Mouse (Mus musculus): ENCODE data around the gene Abca17. TPM values are rescaled to one million over a fixed set of nuclear protein-coding genes. Genes with fewer than 3 reads are reported as not detected.
A peak's percentile ranks its signal among the peaks of the same experiment; 100 is the strongest.

The Abca17 gene
- polyA plus RNA-seq, 1 experiment = 21.1 TPM

DNA sequence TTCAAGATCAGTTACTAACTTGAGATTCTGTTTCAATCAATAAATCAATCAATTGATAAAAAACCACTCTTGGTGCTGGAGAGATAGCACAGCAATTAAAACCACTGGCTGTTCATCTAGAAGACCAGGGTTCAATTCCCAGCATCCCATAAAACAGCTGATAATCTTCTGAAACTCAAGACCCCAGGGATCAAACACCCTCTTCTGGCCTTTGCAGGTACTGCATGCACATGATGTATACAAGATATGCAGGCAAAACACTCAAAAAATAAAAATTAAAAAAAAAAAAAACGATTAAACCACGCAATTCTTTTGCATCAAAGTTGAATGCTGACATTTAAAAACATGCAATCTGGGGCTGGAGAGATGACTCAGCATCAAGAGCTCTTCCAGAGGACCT is 102.2 kb downstream of the Abca17 start:
- H3K27me3 ChIP-seq (ENCODE audit: control insufficient read depth, insufficient read depth, low read length) = no peaks in the 10 kb centered on the region
- H3K27ac ChIP-seq (ENCODE audit: control insufficient read depth, insufficient read depth, low read depth, low read length) = no peak overlapping the region
- no peaks in the 10 kb centered on the region for H3K36me3 ChIP-seq (ENCODE audit: control insufficient read depth, insufficient read depth, low read length)
- TF ChIP-seq CTCF (IDR thresholded peaks at IDR 0.05; ENCODE audit: control insufficient read depth, insufficient read depth, insufficient replicate concordance, low read depth, low read length) (no peak), POLR2A (IDR thresholded peaks at IDR 0.05; ENCODE audit: control insufficient read depth, low read depth, low read length) (no peak)
- no peak overlapping the region for H3K4me3 ChIP-seq (ENCODE audit: control insufficient read depth, low read depth, low read length)
- H3K4me1 ChIP-seq (ENCODE audit: control insufficient read depth, insufficient read depth, low read length) = peaks cover 11% of the 10 kb centered on the region

DNA sequence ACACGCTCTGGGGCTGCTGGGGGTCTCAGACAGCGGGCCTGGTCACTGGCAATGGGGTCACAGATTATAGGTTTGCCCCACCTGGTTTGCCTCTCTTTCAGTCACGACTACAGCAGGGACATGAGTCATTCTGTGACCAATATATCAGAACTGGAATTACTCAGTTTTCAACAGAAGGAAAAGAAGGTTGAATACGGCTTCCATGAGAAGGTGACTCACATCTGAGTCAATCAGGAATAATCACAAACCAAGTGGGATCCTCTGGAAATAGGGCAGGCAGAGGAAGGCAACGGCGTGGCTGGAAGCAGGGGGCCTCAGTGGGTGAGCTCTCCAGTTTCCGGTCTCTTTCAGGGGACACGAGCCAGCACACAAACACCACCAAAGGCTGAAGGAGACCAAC is 106.8 kb downstream of the Abca17 start:
- H3K27ac ChIP-seq (ENCODE audit: control insufficient read depth, insufficient read depth, low read depth, low read length) = no peak overlapping the region
- no peak overlapping the region for H3K4me3 ChIP-seq (ENCODE audit: control insufficient read depth, low read depth, low read length)

DNA sequence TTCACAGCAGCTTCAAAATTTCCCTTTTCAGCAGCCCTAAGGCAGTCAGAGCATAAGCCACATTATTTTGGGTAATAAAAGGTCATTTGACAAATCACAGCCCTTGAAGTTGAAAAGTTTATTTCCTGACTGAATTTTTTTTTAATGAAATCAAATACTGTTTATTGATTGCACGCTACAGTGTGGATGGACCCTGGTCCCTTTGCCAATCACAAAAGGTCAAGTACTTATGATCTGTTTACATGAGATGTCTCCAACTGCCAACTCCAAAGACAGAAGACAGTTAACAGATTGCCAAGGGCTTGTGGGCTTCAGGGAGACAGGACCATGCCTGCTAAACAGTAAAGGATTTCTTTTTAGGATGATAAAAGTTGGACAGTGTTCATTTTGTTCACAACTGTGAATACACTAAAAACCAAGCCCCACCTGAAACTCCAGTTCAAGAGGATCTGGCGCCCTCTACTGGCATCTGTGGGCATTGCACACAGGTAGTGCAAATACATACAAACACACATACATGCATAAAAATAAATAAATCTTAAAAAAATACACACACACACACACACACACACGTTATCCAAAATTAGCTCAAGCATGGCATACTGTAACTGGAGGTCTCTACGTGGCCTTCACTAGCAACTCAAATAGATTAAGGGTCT is 107.4 kb downstream of the Abca17 start:
- no peaks in the 10 kb centered on the region for H3K36me3 ChIP-seq (ENCODE audit: control insufficient read depth, insufficient read depth, low read length)
- TF ChIP-seq CTCF (IDR thresholded peaks at IDR 0.05; ENCODE audit: control insufficient read depth, insufficient read depth, insufficient replicate concordance, low read depth, low read length) (peak; percentile 56; the same call in 1 of the 2 replicates), POLR2A (IDR thresholded peaks at IDR 0.05; ENCODE audit: control insufficient read depth, low read depth, low read length) (no peak)
- no peaks in the 10 kb centered on the region for H3K4me1 ChIP-seq (ENCODE audit: control insufficient read depth, insufficient read depth, low read length)
- H3K27me3 ChIP-seq (ENCODE audit: control insufficient read depth, insufficient read depth, low read length) = no peaks in the 10 kb centered on the region
- H3K4me3 ChIP-seq (ENCODE audit: control insufficient read depth, low read depth, low read length) = no peak overlapping the region
- H3K27ac ChIP-seq (ENCODE audit: control insufficient read depth, insufficient read depth, low read depth, low read length) = no peak overlapping the region

More for the DNA sequence above, 106.8 kb downstream of the Abca17 start:
- TF ChIP-seq CTCF (IDR thresholded peaks at IDR 0.05; ENCODE audit: control insufficient read depth, insufficient read depth, insufficient replicate concordance, low read depth, low read length) = no peak
- TF ChIP-seq POLR2A (IDR thresholded peaks at IDR 0.05; ENCODE audit: control insufficient read depth, low read depth, low read length) = no peak
- Histone ChIP-seq H3K27me3 (ENCODE audit: control insufficient read depth, insufficient read depth, low read length) (no peaks in the 10 kb centered on the region), H3K36me3 (ENCODE audit: control insufficient read depth, insufficient read depth, low read length) (no peaks in the 10 kb centered on the region), H3K4me1 (ENCODE audit: control insufficient read depth, insufficient read depth, low read length) (no peaks in the 10 kb centered on the region)

DNA sequence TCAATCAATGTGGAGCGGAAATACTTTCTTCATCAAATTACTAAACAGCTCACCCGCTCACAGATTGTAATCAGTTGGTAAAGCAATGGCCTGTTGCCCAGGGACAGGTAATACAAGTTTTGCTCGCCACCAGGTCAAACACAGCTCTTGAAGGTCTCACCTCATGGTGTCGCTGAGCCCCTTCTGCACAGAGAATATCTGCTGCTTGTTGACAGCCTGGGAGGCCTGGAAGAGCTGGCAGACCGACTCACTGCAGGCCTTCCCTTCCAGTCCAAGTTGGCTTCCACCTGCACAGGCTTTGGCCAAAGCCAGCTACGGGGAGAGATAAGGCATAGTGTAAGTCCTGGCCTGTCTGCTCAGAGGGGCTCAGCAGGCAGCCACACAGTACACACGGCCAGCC is 113.9 kb downstream of the Abca17 start:
- TF ChIP-seq CTCF (IDR thresholded peaks at IDR 0.05; ENCODE audit: control insufficient read depth, insufficient read depth, insufficient replicate concordance, low read depth, low read length) (no peak), POLR2A (IDR thresholded peaks at IDR 0.05; ENCODE audit: control insufficient read depth, low read depth, low read length) (no peak)
- Histone ChIP-seq H3K27ac (ENCODE audit: control insufficient read depth, insufficient read depth, low read depth, low read length) (no peak overlapping the region), H3K36me3 (ENCODE audit: control insufficient read depth, insufficient read depth, low read length) (no peaks in the 10 kb centered on the region), H3K4me3 (ENCODE audit: control insufficient read depth, low read depth, low read length) (no peak overlapping the region), H3K27me3 (ENCODE audit: control insufficient read depth, insufficient read depth, low read length) (no peaks in the 10 kb centered on the region), H3K4me1 (ENCODE audit: control insufficient read depth, insufficient read depth, low read length) (no peaks in the 10 kb centered on the region)

DNA sequence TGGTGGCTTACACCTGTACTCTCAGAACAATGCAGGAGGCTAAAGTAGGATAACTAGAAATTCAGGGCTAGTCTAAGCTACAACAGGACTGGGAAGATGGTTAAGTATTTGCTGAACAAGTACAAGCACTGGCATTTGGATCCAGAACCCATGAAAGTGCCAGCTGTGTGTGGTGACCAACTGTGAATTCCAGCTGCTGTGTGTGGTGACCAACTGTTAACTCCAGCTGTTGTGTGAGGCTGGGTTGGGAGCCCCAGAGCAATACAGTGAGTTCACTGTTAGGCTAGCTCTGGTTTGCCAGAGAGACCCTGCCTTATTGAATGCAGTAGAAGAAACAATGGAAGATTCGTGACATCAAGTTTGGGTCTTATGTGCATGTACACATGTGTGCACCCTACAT is 114.4 kb downstream of the Abca17 start:
- Histone ChIP-seq H3K36me3 (ENCODE audit: control insufficient read depth, insufficient read depth, low read length) (no peaks in the 10 kb centered on the region), H3K27me3 (ENCODE audit: control insufficient read depth, insufficient read depth, low read length) (no peaks in the 10 kb centered on the region), H3K4me3 (ENCODE audit: control insufficient read depth, low read depth, low read length) (no peak overlapping the region), H3K4me1 (ENCODE audit: control insufficient read depth, insufficient read depth, low read length) (no peaks in the 10 kb centered on the region), H3K27ac (ENCODE audit: control insufficient read depth, insufficient read depth, low read depth, low read length) (no peak overlapping the region)
- TF ChIP-seq CTCF (IDR thresholded peaks at IDR 0.05; ENCODE audit: control insufficient read depth, insufficient read depth, insufficient replicate concordance, low read depth, low read length) = no peak
- TF ChIP-seq POLR2A (IDR thresholded peaks at IDR 0.05; ENCODE audit: control insufficient read depth, low read depth, low read length) = no peak

DNA sequence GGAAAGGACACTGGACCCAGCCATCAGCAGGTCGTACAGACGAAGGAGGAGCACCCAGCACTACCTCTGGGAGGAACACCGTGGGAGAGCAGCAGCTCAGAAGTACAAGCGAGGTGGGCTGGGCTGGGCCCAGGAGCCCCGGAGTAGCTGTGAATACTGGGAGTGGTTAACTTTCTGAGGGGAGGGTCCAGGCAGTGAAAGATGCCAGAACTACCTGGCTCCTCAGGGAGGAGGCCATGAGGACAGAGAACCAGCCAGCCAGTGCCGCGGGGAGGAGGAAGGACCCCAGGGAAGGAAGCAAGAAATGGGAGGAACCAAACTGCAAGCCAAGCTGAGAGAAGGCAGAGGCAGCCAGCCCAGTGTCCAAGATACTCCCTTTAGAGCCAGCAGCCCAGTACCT is 122.9 kb downstream of the Abca17 start:
- no peaks in the 10 kb centered on the region for H3K27me3 ChIP-seq (ENCODE audit: control insufficient read depth, insufficient read depth, low read length)
- H3K4me1 ChIP-seq (ENCODE audit: control insufficient read depth, insufficient read depth, low read length) = no peaks in the 10 kb centered on the region
- no peak overlapping the region for H3K4me3 ChIP-seq (ENCODE audit: control insufficient read depth, low read depth, low read length)
- H3K36me3 ChIP-seq (ENCODE audit: control insufficient read depth, insufficient read depth, low read length) = no peaks in the 10 kb centered on the region
- no peak for TF ChIP-seq CTCF (IDR thresholded peaks at IDR 0.05; ENCODE audit: control insufficient read depth, insufficient read depth, insufficient replicate concordance, low read depth, low read length)
- TF ChIP-seq POLR2A (IDR thresholded peaks at IDR 0.05; ENCODE audit: control insufficient read depth, low read depth, low read length) = no peak
- no peak overlapping the region for H3K27ac ChIP-seq (ENCODE audit: control insufficient read depth, insufficient read depth, low read depth, low read length)

DNA sequence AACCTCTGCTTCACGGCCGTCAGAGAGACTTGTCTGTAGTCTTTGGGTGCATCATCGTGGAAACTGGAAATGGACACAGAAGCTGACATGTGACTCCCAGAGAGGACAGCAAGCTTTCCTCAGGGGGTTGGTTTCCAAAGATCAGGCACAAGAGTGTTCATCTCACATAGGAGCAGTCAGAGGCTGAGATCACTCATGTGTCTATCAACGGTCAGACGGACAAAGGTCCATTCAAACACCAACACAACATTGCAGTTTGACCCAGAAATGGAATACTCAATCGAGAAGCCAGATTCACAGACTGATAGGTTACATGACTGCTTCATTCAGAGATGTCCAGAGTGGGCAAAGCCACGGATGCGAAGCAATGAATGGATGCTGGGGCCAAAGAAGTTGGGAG is 124.1 kb downstream of the Abca17 start:
- Histone ChIP-seq H3K36me3 (ENCODE audit: control insufficient read depth, insufficient read depth, low read length) (no peaks in the 10 kb centered on the region), H3K4me1 (ENCODE audit: control insufficient read depth, insufficient read depth, low read length) (no peaks in the 10 kb centered on the region), H3K27ac (ENCODE audit: control insufficient read depth, insufficient read depth, low read depth, low read length) (no peak overlapping the region), H3K27me3 (ENCODE audit: control insufficient read depth, insufficient read depth, low read length) (no peaks in the 10 kb centered on the region), H3K4me3 (ENCODE audit: control insufficient read depth, low read depth, low read length) (no peak overlapping the region)
- TF ChIP-seq POLR2A (IDR thresholded peaks at IDR 0.05; ENCODE audit: control insufficient read depth, low read depth, low read length) (no peak), CTCF (IDR thresholded peaks at IDR 0.05; ENCODE audit: control insufficient read depth, insufficient read depth, insufficient replicate concordance, low read depth, low read length) (no peak)
